Mouse (Mus musculus) embryo, embryonic 10 days (tissue): Measurements from ENCODE around the gene Olfr1024.

Experiments used
- DNase-seq: peaks from one replicate; pipeline ENCODE4 v3.0.0-alpha.2; 2015; ENCODE audit warnings: low spot score

Gene Olfr1024

GRCm38 (mm10) chr2:85904952-85905351 is at the start of gene Olfr1024:
Olfr1024 (minus strand) TSS chr2:85905052.
- no peak for DNase-seq

- DNase-seq, result no peak
These were observed 45.3 kb upstream of the Olfr1024 start, which contains the start of gene Olfr1028 for GRCm38 (mm10) chr2:85950137-85950536. Olfr1028 (plus strand) TSS chr2:85950437.

GRCm38 (mm10) chr2:85921258-85921657 is 16.4 kb upstream of the Olfr1024 start, which contains the start of gene Olfr1026:
Olfr1026 (plus strand) TSS chr2:85921558.
- DNase-seq, result no peak

- DNase-seq, result no peak
These were observed 10.0 kb upstream of the Olfr1024 start, which contains the start of gene Olfr1025-ps1 for GRCm38 (mm10) chr2:85914893-85915292. Olfr1025-ps1 (plus strand) TSS chr2:85915193.

DNA sequence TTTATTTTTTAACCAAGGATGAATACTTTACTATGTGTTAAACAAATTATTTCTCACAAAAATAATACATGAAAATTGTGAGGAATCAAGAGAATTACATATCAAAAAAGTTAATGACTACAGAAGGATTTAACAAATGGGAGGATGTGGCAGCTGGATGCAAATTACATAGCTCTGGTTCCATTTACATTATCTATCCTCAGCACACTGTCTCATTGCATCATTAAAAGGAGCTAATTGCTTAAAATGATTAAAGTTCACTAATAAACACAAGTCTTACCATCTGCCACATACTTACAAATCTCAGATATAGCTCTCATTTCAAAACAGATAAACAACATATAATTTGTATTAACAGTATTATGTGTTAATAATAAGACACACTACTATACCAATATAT is 8.3 kb upstream of the Olfr1024 start:
- DNase-seq, result no peak

- no peak for DNase-seq
These were observed 19.5 kb downstream of the Olfr1024 start, which contains the start of gene Olfr1023 for GRCm38 (mm10) chr2:85885340-85885739. Olfr1023 (plus strand) TSS chr2:85885640.

GRCm38 (mm10) chr2:85868294-85868693 is 36.6 kb downstream of the Olfr1024 start, which contains the start of gene Olfr1022:
Olfr1022 (plus strand) TSS chr2:85868594.
- DNase-seq, result no peak
